Mouse (Mus musculus) megakaryocyte, embryonic 14.5 days (primary cell): ENCODE results near the gene Lrp1. TPM values are rescaled to one million over a fixed set of nuclear protein-coding genes. Genes with fewer than 3 reads are reported as not detected.
A peak's percentile ranks its signal among the peaks of the same experiment; 100 is the strongest.

Source experiments
- H3K27me3 ChIP-seq: replicated peaks from 2 replicates; pipeline ENCODE3; 2012; ENCODE audit warnings: inconsistent platforms
- H3K36me3 ChIP-seq: replicated peaks from 2 replicates; pipeline ENCODE3; 2012; ENCODE audit warnings: low read length, inconsistent platforms, mixed read lengths
- H3K4me1 ChIP-seq: 2 replicates; pipeline ENCODE4 v1.6.1; 2012; ENCODE audit warnings: inconsistent platforms
- H3K4me3 ChIP-seq: replicated peaks from 2 replicates; pipeline ENCODE3; 2012; ENCODE audit warnings: moderate library complexity, mild to moderate bottlenecking, inconsistent platforms
- H3K9me3 ChIP-seq: 2 replicates; pipeline ENCODE4 v1.6.1; 2012; ENCODE audit warnings: inconsistent platforms
- FLI1 ChIP-seq: IDR thresholded peaks from 2 replicates; pipeline ENCODE4 v1.6.1; 2012; ENCODE audit warnings: low read length, inconsistent platforms, mixed read lengths
- GATA1 ChIP-seq: IDR thresholded peaks from 3 replicates; pipeline ENCODE4 v1.6.1; 2012; ENCODE audit warnings: mixed read lengths, low read length, inconsistent platforms, borderline replicate concordance
- polyA plus RNA-seq: library from polyadenylated mRNA; stranded (reverse); fragments of >175 nt; gene quantifications from 2 replicates; pipeline ENCODE4 v1.2.3, GENCODE M21; 2012; ENCODE audit warnings: low replicate concordance; ENCODE audit not compliant: insufficient read depth

The Lrp1 gene
- polyA plus RNA-seq, 1 experiment, result 208 TPM

GRCm38 (mm10) chr10:127615591-127615990 is 5.4 kb downstream of the Lrp1 start:
- Histone ChIP-seq H3K4me3 (no peak overlapping the region), H3K27me3 (peaks cover 91% of the 10 kb centered on the region), H3K36me3 (no peaks in the 10 kb centered on the region), H3K9me3 (peaks cover 2% of the 10 kb centered on the region; the same call in 1 of the 2 replicates), H3K4me1 (peaks cover 33% of the 10 kb centered on the region)
- no peak for TF ChIP-seq FLI1
- TF ChIP-seq GATA1, result no peak

GRCm38 (mm10) chr10:127615034-127615374 is 5.9 kb downstream of the Lrp1 start:
- peaks cover 37% of the 10 kb centered on the region for H3K4me1 ChIP-seq
- H3K9me3 ChIP-seq, result peaks cover 7% of the 10 kb centered on the region; the same call in 1 of the 2 replicates
- H3K4me3 ChIP-seq, result no peak overlapping the region
- peaks cover 91% of the 10 kb centered on the region for H3K27me3 ChIP-seq
- no peak for TF ChIP-seq GATA1
- no peak for TF ChIP-seq FLI1
- no peaks in the 10 kb centered on the region for H3K36me3 ChIP-seq

GRCm38 (mm10) chr10:127614236-127615033 is 6.5 kb downstream of the Lrp1 start:
- Histone ChIP-seq H3K27me3 (peaks cover 90% of the 10 kb centered on the region), H3K4me3 (no peak overlapping the region), H3K4me1 (peaks cover 38% of the 10 kb centered on the region), H3K36me3 (no peaks in the 10 kb centered on the region), H3K9me3 (peaks cover 7% of the 10 kb centered on the region; the same call in 1 of the 2 replicates)
- no peak for TF ChIP-seq GATA1

- no peaks in the 10 kb centered on the region for H3K36me3 ChIP-seq
- H3K27me3 ChIP-seq, result peaks cover 85% of the 10 kb centered on the region
- no peak overlapping the region for H3K4me3 ChIP-seq
Measured at GRCm38 (mm10) chr10:127612079-127612775, 8.7 kb downstream of the Lrp1 start.

GRCm38 (mm10) chr10:127610066-127610415 is 10.9 kb downstream of the Lrp1 start:
- no peak for TF ChIP-seq FLI1
- no peak for TF ChIP-seq GATA1
- Histone ChIP-seq H3K27me3 (peaks cover 78% of the 10 kb centered on the region), H3K9me3 (peaks cover 7% of the 10 kb centered on the region; the same call in 1 of the 2 replicates), H3K4me1 (peaks cover 32% of the 10 kb centered on the region), H3K4me3 (no peak overlapping the region), H3K36me3 (no peaks in the 10 kb centered on the region)

More at GRCm38 (mm10) chr10:127612079-127612775, 8.7 kb downstream of the Lrp1 start:
- peaks cover 37% of the 10 kb centered on the region for H3K4me1 ChIP-seq
- TF ChIP-seq GATA1 (no peak), FLI1 (no peak)
- H3K9me3 ChIP-seq, result peaks cover 7% of the 10 kb centered on the region; the same call in 1 of the 2 replicates

- Histone ChIP-seq H3K36me3 (no peaks in the 10 kb centered on the region), H3K9me3 (peaks cover 7% of the 10 kb centered on the region; the same call in 1 of the 2 replicates), H3K27me3 (peaks cover 80% of the 10 kb centered on the region), H3K4me1 (peaks cover 32% of the 10 kb centered on the region), H3K4me3 (no peak overlapping the region)
- TF ChIP-seq FLI1, result no peak
- no peak for TF ChIP-seq GATA1
Measured at GRCm38 (mm10) chr10:127609415-127610065, 11.4 kb downstream of the Lrp1 start.

- Histone ChIP-seq H3K9me3 (peaks cover 7% of the 10 kb centered on the region; the same call in 1 of the 2 replicates), H3K4me1 (peaks cover 40% of the 10 kb centered on the region), H3K36me3 (no peaks in the 10 kb centered on the region), H3K4me3 (no peak overlapping the region), H3K27me3 (peaks cover 75% of the 10 kb centered on the region)
- TF ChIP-seq FLI1, result no peak
- no peak for TF ChIP-seq GATA1
Measured at GRCm38 (mm10) chr10:127607059-127607458, 13.9 kb downstream of the Lrp1 start.

- TF ChIP-seq FLI1 (no peak), GATA1 (no peak)
- H3K27me3 ChIP-seq, result peaks cover 77% of the 10 kb centered on the region
- no peaks in the 10 kb centered on the region for H3K36me3 ChIP-seq
- peaks cover 39% of the 10 kb centered on the region for H3K4me1 ChIP-seq
- no peak overlapping the region for H3K4me3 ChIP-seq
- peaks cover 7% of the 10 kb centered on the region; the same call in 1 of the 2 replicates for H3K9me3 ChIP-seq
Measured at GRCm38 (mm10) chr10:127605756-127606155, 15.2 kb downstream of the Lrp1 start.

GRCm38 (mm10) chr10:127605251-127605547 is 15.7 kb downstream of the Lrp1 start:
- TF ChIP-seq GATA1, result no peak
- no peak for TF ChIP-seq FLI1
- H3K27me3 ChIP-seq, result peaks cover 77% of the 10 kb centered on the region
- peaks cover 34% of the 10 kb centered on the region for H3K4me1 ChIP-seq
- no peaks in the 10 kb centered on the region for H3K36me3 ChIP-seq
- H3K4me3 ChIP-seq, result peak overlapping the region; percentile 70
- H3K9me3 ChIP-seq, result peaks cover 2% of the 10 kb centered on the region; the same call in 1 of the 2 replicates
